Mouse (Mus musculus) ES-Bruce4 (cell line): Measurements from ENCODE around the gene Krt33b.

ENCODE experiments used
- CTCF ChIP-seq: IDR thresholded peaks from one replicate; pipeline ENCODE4 v1.8.1; 2011; ENCODE audit warnings: low read depth, low read length
- EP300 ChIP-seq: IDR thresholded peaks from 2 replicates; pipeline ENCODE4 v1.6.1; 2011; ENCODE audit warnings: low read depth, low read length; ENCODE audit not compliant: insufficient read depth
- POLR2A ChIP-seq: IDR thresholded peaks from one replicate; pipeline ENCODE4 v1.8.1; 2011; ENCODE audit warnings: low read length; ENCODE audit not compliant: insufficient read depth

DNA sequence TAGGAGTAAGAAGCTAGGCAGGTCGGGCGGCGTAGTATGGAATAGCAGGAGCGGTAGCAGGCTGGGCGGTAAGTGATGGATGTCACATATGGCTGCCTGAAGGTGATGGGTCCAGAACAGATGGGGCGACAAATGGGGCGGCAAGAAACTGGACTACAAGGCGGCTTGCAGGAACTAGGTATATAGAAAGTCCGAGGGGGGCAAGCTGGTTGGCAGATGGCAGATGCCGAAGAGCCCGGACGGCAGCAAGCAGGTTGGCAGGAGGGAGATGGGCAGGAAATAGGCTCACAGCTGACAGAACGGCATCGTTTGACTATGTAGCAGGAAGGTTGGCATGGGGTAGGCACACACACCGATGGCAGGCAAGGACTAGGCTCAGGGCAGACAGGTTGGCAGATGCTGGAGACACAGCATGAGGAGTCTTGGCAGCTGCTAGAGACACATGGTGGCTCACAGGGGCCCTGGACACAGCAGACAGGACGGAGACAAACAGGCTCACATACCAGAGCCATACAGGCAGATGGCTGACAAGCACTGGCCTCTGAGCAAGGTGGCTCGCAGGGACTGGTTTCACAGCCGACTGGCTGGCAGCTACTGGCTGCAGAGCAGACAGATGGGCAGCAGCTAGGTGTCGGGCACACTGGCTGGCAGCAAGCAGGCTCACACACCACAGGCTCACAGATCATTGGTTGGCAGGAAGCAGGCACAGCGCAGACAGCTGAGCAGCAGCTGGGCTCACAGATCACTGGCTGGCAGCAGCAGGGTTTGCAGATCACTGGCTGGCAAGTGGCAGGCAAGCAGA, 44.2 kb downstream of the Krt33b start:
- TF ChIP-seq EP300 (no peak), CTCF (no peak), POLR2A (no peak)
